Mouse (Mus musculus): ENCODE data around the gene Frrs1l. TPM values are rescaled to one million over a fixed set of nuclear protein-coding genes. Genes with fewer than 3 reads are reported as not detected.

Gene Frrs1l
- polyA plus RNA-seq, 1 experiment from 2014 or later = 0.51 TPM

- H3K9ac ChIP-seq (ENCODE audit: low read length) = no peak overlapping the region
- no peak overlapping the region for H3K4me2 ChIP-seq (ENCODE audit: low read depth, severe bottlenecking)
- H3K9me3 ChIP-seq (ENCODE audit: control insufficient read depth, low read length) = no peaks in the 10 kb centered on the region
- ATAC-seq (ENCODE audit: insufficient number of reproducible peaks, low FRiP score, low TSS enrichment, low read depth) = no peak
- no peak overlapping the region for H3K27ac ChIP-seq (replicated peaks; ENCODE audit: low read depth, low read length)
- H3K27me3 ChIP-seq (ENCODE audit: control insufficient read depth, insufficient read depth, low read length) = no peaks in the 10 kb centered on the region
- no peak for DNase-seq (ENCODE audit: low spot score)
- 63% methylated on average over 1 of the region's 1 CpGs for WGBS
- H3K4me1 ChIP-seq (ENCODE audit: control insufficient read depth, insufficient read depth, low read length) = peaks cover 4% of the 10 kb centered on the region
- no peak overlapping the region for H3K4me3 ChIP-seq (ENCODE audit: low read depth, low read length)
- no peaks in the 10 kb centered on the region for H3K36me3 ChIP-seq (ENCODE audit: control insufficient read depth, insufficient read depth, low read length)
Measured at GRCm38 (mm10) chr4:56943258-56943657, 46.9 kb downstream of the Frrs1l start.

DNA sequence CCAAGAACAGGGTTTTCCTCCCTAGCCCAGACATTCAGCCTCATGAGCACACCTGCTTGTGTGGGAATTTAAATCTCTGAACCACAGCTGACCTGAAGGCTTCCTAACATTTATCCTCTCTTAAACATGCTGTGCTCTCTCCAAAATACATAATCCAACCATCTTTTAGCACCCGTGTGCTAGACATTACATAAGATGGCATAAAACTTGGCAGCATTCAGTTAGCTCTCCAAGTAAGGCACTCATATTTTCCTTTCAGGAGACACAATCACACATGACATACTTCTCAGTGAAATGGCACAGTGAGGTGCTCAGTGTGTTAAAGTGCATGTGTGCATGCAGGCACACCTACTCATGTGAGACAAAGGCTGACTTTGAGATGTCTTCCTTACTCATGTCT is 47.6 kb downstream of the Frrs1l start:
- Histone ChIP-seq H3K27me3 (ENCODE audit: control insufficient read depth, insufficient read depth, low read length) (no peaks in the 10 kb centered on the region), H3K9ac (ENCODE audit: low read length) (no peak overlapping the region), H3K9me3 (ENCODE audit: control insufficient read depth, low read length) (no peaks in the 10 kb centered on the region), H3K4me3 (ENCODE audit: low read depth, low read length) (no peak overlapping the region), H3K36me3 (ENCODE audit: control insufficient read depth, insufficient read depth, low read length) (no peaks in the 10 kb centered on the region), H3K27ac (replicated peaks; ENCODE audit: low read depth, low read length) (no peak overlapping the region), H3K4me1 (ENCODE audit: control insufficient read depth, insufficient read depth, low read length) (peaks cover 4% of the 10 kb centered on the region), H3K4me2 (ENCODE audit: low read depth, severe bottlenecking) (no peak overlapping the region)
- DNase-seq (ENCODE audit: low spot score) (no peak), ATAC-seq (ENCODE audit: insufficient number of reproducible peaks, low FRiP score, low TSS enrichment, low read depth) (no peak)
- WGBS = 86% methylated on average over 1 of the region's 1 CpGs

DNA sequence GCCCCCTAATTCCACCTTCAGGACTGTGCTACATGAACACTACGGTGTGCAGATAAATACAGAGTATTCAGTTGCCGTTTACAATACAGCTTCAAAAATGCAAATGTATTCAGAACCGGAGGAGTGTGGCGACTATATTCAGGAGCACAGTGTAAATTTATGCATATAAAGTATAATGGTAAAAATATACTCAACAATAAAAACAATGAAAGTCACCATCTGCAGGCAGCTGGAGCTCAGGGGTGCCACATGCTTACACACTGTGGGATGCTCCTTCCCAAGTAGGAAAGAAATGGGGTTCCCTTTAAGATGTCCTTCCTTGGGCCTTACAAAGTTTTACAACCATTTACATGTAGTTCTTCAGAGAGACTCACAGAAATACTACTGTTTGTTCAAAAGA is 48.7 kb downstream of the Frrs1l start:
- Histone ChIP-seq H3K9me3 (ENCODE audit: control insufficient read depth, low read length) (no peaks in the 10 kb centered on the region), H3K4me3 (ENCODE audit: low read depth, low read length) (no peak overlapping the region), H3K4me2 (ENCODE audit: low read depth, severe bottlenecking) (no peak overlapping the region), H3K36me3 (ENCODE audit: control insufficient read depth, insufficient read depth, low read length) (no peaks in the 10 kb centered on the region), H3K27me3 (ENCODE audit: control insufficient read depth, insufficient read depth, low read length) (no peaks in the 10 kb centered on the region), H3K4me1 (ENCODE audit: control insufficient read depth, insufficient read depth, low read length) (peaks cover 4% of the 10 kb centered on the region), H3K27ac (replicated peaks; ENCODE audit: low read depth, low read length) (no peak overlapping the region), H3K9ac (ENCODE audit: low read length) (no peak overlapping the region)
- DNase-seq (ENCODE audit: low spot score) (no peak), ATAC-seq (ENCODE audit: insufficient number of reproducible peaks, low FRiP score, low TSS enrichment, low read depth) (no peak)
- 97% methylated on average over 4 of the region's 4 CpGs for WGBS

DNA sequence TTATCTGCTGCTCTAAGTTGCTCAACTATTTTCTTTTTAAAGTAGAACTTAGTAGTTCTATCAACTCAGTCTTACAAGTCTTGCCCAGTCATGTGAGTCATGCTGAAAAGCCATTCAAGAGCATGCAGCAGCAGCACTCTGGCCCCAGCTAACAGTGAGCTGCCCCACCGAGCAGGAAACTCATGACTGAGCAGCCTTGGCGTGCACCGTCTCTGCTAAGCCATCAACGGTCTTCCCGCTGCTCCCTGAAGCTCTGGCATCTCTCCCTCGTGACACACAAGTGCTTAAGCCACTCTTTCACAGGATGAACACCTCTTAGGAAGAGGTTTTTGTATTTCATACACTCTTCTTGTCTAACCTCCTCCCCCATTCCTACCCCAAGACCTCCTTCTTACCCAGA is 53.1 kb downstream of the Frrs1l start:
- H3K36me3 ChIP-seq (ENCODE audit: control insufficient read depth, insufficient read depth, low read length) = peaks cover 4% of the 10 kb centered on the region; the same call in 1 of the 2 replicates
- H3K4me1 ChIP-seq (ENCODE audit: control insufficient read depth, insufficient read depth, low read length) = no peaks in the 10 kb centered on the region
- WGBS = 71% methylated on average over 6 of the region's 6 CpGs

GRCm38 (mm10) chr4:56935327-56935726 is 54.9 kb downstream of the Frrs1l start:
- Histone ChIP-seq H3K9me3 (ENCODE audit: control insufficient read depth, low read length) (no peaks in the 10 kb centered on the region), H3K36me3 (ENCODE audit: control insufficient read depth, insufficient read depth, low read length) (peaks cover 4% of the 10 kb centered on the region; the same call in 1 of the 2 replicates), H3K4me1 (ENCODE audit: control insufficient read depth, insufficient read depth, low read length) (no peaks in the 10 kb centered on the region), H3K27me3 (ENCODE audit: control insufficient read depth, insufficient read depth, low read length) (no peaks in the 10 kb centered on the region), H3K9ac (ENCODE audit: low read length) (no peak overlapping the region), H3K4me2 (ENCODE audit: low read depth, severe bottlenecking) (no peak overlapping the region), H3K27ac (replicated peaks; ENCODE audit: low read depth, low read length) (no peak overlapping the region), H3K4me3 (ENCODE audit: low read depth, low read length) (no peak overlapping the region)
- no peak for ATAC-seq (ENCODE audit: insufficient number of reproducible peaks, low FRiP score, low TSS enrichment, low read depth)
- no peak for DNase-seq (ENCODE audit: low spot score)
- WGBS = no CpG with 5 or more reads among the region's 1 CpGs

More for the DNA sequence above, 53.1 kb downstream of the Frrs1l start:
- Histone ChIP-seq H3K9me3 (ENCODE audit: control insufficient read depth, low read length) (no peaks in the 10 kb centered on the region), H3K27ac (replicated peaks; ENCODE audit: low read depth, low read length) (no peak overlapping the region), H3K4me2 (ENCODE audit: low read depth, severe bottlenecking) (no peak overlapping the region), H3K4me3 (ENCODE audit: low read depth, low read length) (no peak overlapping the region), H3K9ac (ENCODE audit: low read length) (no peak overlapping the region), H3K27me3 (ENCODE audit: control insufficient read depth, insufficient read depth, low read length) (no peaks in the 10 kb centered on the region)
- DNase-seq (ENCODE audit: low spot score) = no peak
- no peak for ATAC-seq (ENCODE audit: insufficient number of reproducible peaks, low FRiP score, low TSS enrichment, low read depth)

- WGBS = 94% methylated on average over 4 of the region's 4 CpGs
- no peak for ATAC-seq (ENCODE audit: insufficient number of reproducible peaks, low FRiP score, low TSS enrichment, low read depth)
- H3K27ac ChIP-seq (replicated peaks; ENCODE audit: low read depth, low read length) = no peak overlapping the region
Measured at GRCm38 (mm10) chr4:56933154-56933553, 57.0 kb downstream of the Frrs1l start.

GRCm38 (mm10) chr4:56932096-56932495 is 58.1 kb downstream of the Frrs1l start:
- ATAC-seq (ENCODE audit: insufficient number of reproducible peaks, low FRiP score, low TSS enrichment, low read depth) (no peak), DNase-seq (ENCODE audit: low spot score) (no peak)
- H3K4me3 ChIP-seq (ENCODE audit: low read depth, low read length) = no peak overlapping the region
- H3K27ac ChIP-seq (replicated peaks; ENCODE audit: low read depth, low read length) = no peak overlapping the region
- peaks cover 4% of the 10 kb centered on the region; the same call in 1 of the 2 replicates for H3K36me3 ChIP-seq (ENCODE audit: control insufficient read depth, insufficient read depth, low read length)
- H3K4me2 ChIP-seq (ENCODE audit: low read depth, severe bottlenecking) = no peak overlapping the region
- no peaks in the 10 kb centered on the region for H3K9me3 ChIP-seq (ENCODE audit: control insufficient read depth, low read length)
- H3K27me3 ChIP-seq (ENCODE audit: control insufficient read depth, insufficient read depth, low read length) = no peaks in the 10 kb centered on the region
- H3K4me1 ChIP-seq (ENCODE audit: control insufficient read depth, insufficient read depth, low read length) = no peaks in the 10 kb centered on the region
- 76% methylated on average over 7 of the region's 7 CpGs for WGBS
- no peak overlapping the region for H3K9ac ChIP-seq (ENCODE audit: low read length)

More at GRCm38 (mm10) chr4:56933154-56933553, 57.0 kb downstream of the Frrs1l start:
- Histone ChIP-seq H3K27me3 (ENCODE audit: control insufficient read depth, insufficient read depth, low read length) (no peaks in the 10 kb centered on the region), H3K4me2 (ENCODE audit: low read depth, severe bottlenecking) (no peak overlapping the region), H3K9me3 (ENCODE audit: control insufficient read depth, low read length) (no peaks in the 10 kb centered on the region), H3K36me3 (ENCODE audit: control insufficient read depth, insufficient read depth, low read length) (peaks cover 4% of the 10 kb centered on the region; the same call in 1 of the 2 replicates), H3K4me3 (ENCODE audit: low read depth, low read length) (no peak overlapping the region), H3K4me1 (ENCODE audit: control insufficient read depth, insufficient read depth, low read length) (no peaks in the 10 kb centered on the region), H3K9ac (ENCODE audit: low read length) (no peak overlapping the region)
- no peak for DNase-seq (ENCODE audit: low spot score)

DNA sequence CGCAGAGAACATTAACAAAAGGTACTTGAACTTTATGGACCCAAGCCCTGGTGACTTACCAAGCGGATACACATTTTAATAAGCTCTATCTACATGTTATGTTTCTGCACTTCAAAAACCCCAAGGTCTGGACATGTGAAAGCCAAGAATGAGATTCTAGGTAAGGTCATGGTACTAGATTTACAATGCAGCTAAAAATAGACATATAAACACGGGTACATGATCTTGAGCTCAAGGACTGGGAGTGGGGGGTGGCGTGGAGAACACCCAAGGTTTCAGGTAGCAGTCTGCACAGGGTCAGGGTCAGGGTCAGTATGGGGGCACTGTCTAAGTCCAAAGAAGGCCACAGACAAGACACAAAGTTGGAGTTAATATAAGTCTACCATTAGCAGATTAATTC is 59.9 kb downstream of the Frrs1l start:
- DNase-seq (ENCODE audit: low spot score) = no peak
- no peaks in the 10 kb centered on the region for H3K9me3 ChIP-seq (ENCODE audit: control insufficient read depth, low read length)
- no peak overlapping the region for H3K4me2 ChIP-seq (ENCODE audit: low read depth, severe bottlenecking)
- no peak overlapping the region for H3K9ac ChIP-seq (ENCODE audit: low read length)
- H3K4me3 ChIP-seq (ENCODE audit: low read depth, low read length) = no peak overlapping the region
- peaks cover 6% of the 10 kb centered on the region; the same call in 1 of the 2 replicates for H3K36me3 ChIP-seq (ENCODE audit: control insufficient read depth, insufficient read depth, low read length)
- ATAC-seq (ENCODE audit: insufficient number of reproducible peaks, low FRiP score, low TSS enrichment, low read depth) = no peak
- no peak overlapping the region for H3K27ac ChIP-seq (replicated peaks; ENCODE audit: low read depth, low read length)
- H3K27me3 ChIP-seq (ENCODE audit: control insufficient read depth, insufficient read depth, low read length) = no peaks in the 10 kb centered on the region
- no peaks in the 10 kb centered on the region for H3K4me1 ChIP-seq (ENCODE audit: control insufficient read depth, insufficient read depth, low read length)
- 85% methylated on average over 4 of the region's 4 CpGs for WGBS

DNA sequence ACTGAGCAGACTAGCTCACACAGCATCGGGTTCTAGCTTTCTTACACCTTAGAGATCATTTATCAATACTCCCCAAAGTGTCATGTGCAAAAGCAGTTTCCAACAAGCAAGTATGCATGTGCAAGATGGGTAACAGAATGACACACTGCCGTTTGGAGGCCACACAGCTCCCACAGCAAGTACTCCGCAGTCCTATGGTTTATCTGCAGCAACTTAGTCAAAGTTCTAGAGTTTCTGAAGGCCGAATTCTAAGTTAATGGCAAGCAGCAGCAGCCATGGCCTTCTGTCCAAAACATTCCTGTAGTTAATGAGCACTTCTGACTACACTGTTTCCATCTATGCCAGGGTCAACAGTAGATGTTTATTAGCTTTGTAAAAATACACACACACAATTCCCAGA is 63.2 kb downstream of the Frrs1l start:
- no peak overlapping the region for H3K4me3 ChIP-seq (ENCODE audit: low read depth, low read length)
- H3K9me3 ChIP-seq (ENCODE audit: control insufficient read depth, low read length) = no peaks in the 10 kb centered on the region
- H3K36me3 ChIP-seq (ENCODE audit: control insufficient read depth, insufficient read depth, low read length) = peaks cover 6% of the 10 kb centered on the region; the same call in 1 of the 2 replicates
- 85% methylated on average over 4 of the region's 4 CpGs for WGBS
- no peaks in the 10 kb centered on the region for H3K27me3 ChIP-seq (ENCODE audit: control insufficient read depth, insufficient read depth, low read length)
- DNase-seq (ENCODE audit: low spot score) = no peak
- H3K9ac ChIP-seq (ENCODE audit: low read length) = no peak overlapping the region
- no peak overlapping the region for H3K27ac ChIP-seq (replicated peaks; ENCODE audit: low read depth, low read length)
- H3K4me2 ChIP-seq (ENCODE audit: low read depth, severe bottlenecking) = no peak overlapping the region
- no peaks in the 10 kb centered on the region for H3K4me1 ChIP-seq (ENCODE audit: control insufficient read depth, insufficient read depth, low read length)
- ATAC-seq (ENCODE audit: insufficient number of reproducible peaks, low FRiP score, low TSS enrichment, low read depth) = no peak
